Comparison of ENCODE assay signal across 20 mouse cellular contexts in genomic region chr2:63575172-63575571, GRCm38 (mm10).
DNase-seq lines count a peak whose midpoint lies in the region; ATAC-seq lines count a peak whose summit lies in the region.
"Had no signal": no experiment of that assay in that cellular context is flagged by ENCODE, and none has a peak within 500 bp of the region (broad histone marks: within the 10 kb centered on the region; RNA-seq: fewer than 3 reads in every experiment).

No protein-coding gene starts in this region.

- no peak overlapping the region for H3K27ac ChIP-seq in hindbrain, embryonic 11.5 days (ENCODE audit: low read depth, low read length)
- no peak overlapping the region for H3K27ac ChIP-seq in hindbrain, embryonic 12.5 days
- H3K27ac ChIP-seq in forebrain, embryonic 15.5 days (replicated peaks) = no peak overlapping the region
- H3K27ac ChIP-seq: embryonic facial prominence, embryonic 13.5 days; hindbrain, embryonic 10.5 days had no signal

- H3K4me3 ChIP-seq in hindbrain, embryonic 11.5 days (ENCODE audit: low read depth, low read length) = no peak overlapping the region
- H3K4me3 ChIP-seq in hindbrain, embryonic 12.5 days = no peak overlapping the region
- no peak overlapping the region for H3K4me3 ChIP-seq in forebrain, embryonic 15.5 days
- H3K4me3 ChIP-seq: embryonic facial prominence, embryonic 13.5 days; heart, embryonic 12.5 days; hindbrain, embryonic 10.5 days had no signal

- peak; percentile 23 for DNase-seq in embryo, embryonic 10.5 days (ENCODE audit: low spot score)
- no peak for DNase-seq in embryo, embryonic 10 days (ENCODE audit: low spot score)
- no peak for DNase-seq in hindbrain, embryonic 11.5 days (ENCODE audit: low spot score)
- no peak for DNase-seq in adrenal gland, postnatal 25 days
- DNase-seq in ovary, postnatal 10 days (ENCODE audit: low spot score) = no peak
- DNase-seq: adrenal gland, adult 2 months; cerebellum, adult 11-12 months; cerebellum, adult 9-11 months; gastrocnemius, postnatal 25 days; kidney, adult 8-10 months had no signal

- H3K4me2 ChIP-seq in hindbrain, embryonic 11.5 days (replicated peaks; ENCODE audit: low read depth, low read length) = no peak overlapping the region
- H3K4me2 ChIP-seq in hindbrain, embryonic 12.5 days (replicated peaks) = no peak overlapping the region
- H3K4me2 ChIP-seq in forebrain, embryonic 15.5 days (replicated peaks) = no peak overlapping the region
- H3K4me2 ChIP-seq: embryonic facial prominence, embryonic 13.5 days; heart, embryonic 12.5 days had no signal

- no peaks in the 10 kb centered on the region for H3K27me3 ChIP-seq in hindbrain, embryonic 11.5 days (ENCODE audit: control insufficient read depth, insufficient read depth, low read length)
- H3K27me3 ChIP-seq in hindbrain, embryonic 12.5 days = no peaks in the 10 kb centered on the region
- H3K27me3 ChIP-seq in forebrain, embryonic 15.5 days = no peaks in the 10 kb centered on the region
- H3K27me3 ChIP-seq: embryonic facial prominence, embryonic 13.5 days; heart, embryonic 12.5 days; Patski had no signal

- 47% methylated on average over 5 of the region's 5 CpGs for WGBS in hindbrain, embryonic 11.5 days
- 53% methylated on average over 5 of the region's 5 CpGs for WGBS in hindbrain, embryonic 12.5 days
- 3% methylated on average over 5 of the region's 5 CpGs for WGBS in forebrain, embryonic 15.5 days

- H3K9me3 ChIP-seq in hindbrain, embryonic 11.5 days (ENCODE audit: control insufficient read depth, low read length) = no peaks in the 10 kb centered on the region
- H3K9me3 ChIP-seq in hindbrain, embryonic 12.5 days (replicated peaks) = no peaks in the 10 kb centered on the region
- no peaks in the 10 kb centered on the region for H3K9me3 ChIP-seq in forebrain, embryonic 15.5 days
- H3K9me3 ChIP-seq: embryonic facial prominence, embryonic 13.5 days; heart, embryonic 12.5 days; hindbrain, embryonic 10.5 days had no signal

- H3K36me3 ChIP-seq in hindbrain, embryonic 11.5 days (ENCODE audit: control insufficient read depth, insufficient read depth, low read length) = no peaks in the 10 kb centered on the region
- H3K36me3 ChIP-seq in hindbrain, embryonic 12.5 days = no peaks in the 10 kb centered on the region
- no peaks in the 10 kb centered on the region for H3K36me3 ChIP-seq in forebrain, embryonic 15.5 days
- H3K36me3 ChIP-seq: embryonic facial prominence, embryonic 13.5 days; heart, embryonic 12.5 days; hindbrain, embryonic 10.5 days had no signal

- H3K4me1 ChIP-seq in hindbrain, embryonic 11.5 days (replicated peaks; ENCODE audit: control insufficient read depth, insufficient read depth, low read length) = 0 out of 2 replicates have a peak, but pooled peaks cover 2% of the 10 kb centered on the region
- H3K4me1 ChIP-seq in hindbrain, embryonic 12.5 days = 0 out of 2 replicates have a peak, but pooled peaks cover 7% of the 10 kb centered on the region
- H3K4me1 ChIP-seq in forebrain, embryonic 15.5 days = peaks cover 17% of the 10 kb centered on the region
- H3K4me1 ChIP-seq: embryonic facial prominence, embryonic 13.5 days had no signal

- ATAC-seq in hindbrain, embryonic 11.5 days (ENCODE audit: low FRiP score) = 0 out of 2 replicates have a peak, but pooled peaks have one; percentile 6
- ATAC-seq in hindbrain, embryonic 12.5 days (ENCODE audit: low FRiP score) = no peak
- ATAC-seq in forebrain, embryonic 15.5 days (replicated peaks) = peak; percentile 21; the same call in 1 of the 2 replicates
- ATAC-seq: activated CD4-positive, CD25-positive, alpha-beta regulatory T cell, adult 4 months; hindbrain, embryonic 16.5 days; inflammation-experienced regulatory T-cells, adult 6 months; intestine, postnatal 0 days; Patski had no signal

- H3K9ac ChIP-seq in hindbrain, embryonic 11.5 days (ENCODE audit: low read depth, low read length) = no peak overlapping the region
- no peak overlapping the region for H3K9ac ChIP-seq in hindbrain, embryonic 12.5 days
- H3K9ac ChIP-seq in forebrain, embryonic 15.5 days (replicated peaks) = no peak overlapping the region
- H3K9ac ChIP-seq: embryonic facial prominence, embryonic 13.5 days; heart, embryonic 12.5 days had no signal
